Mouse (Mus musculus): ENCODE results near the gene Gphb5.
"Not testable (repeated sequence)": the region's sequence is repeated elsewhere in the genome, so short reads cannot be mapped to it uniquely, and the experiment has no call there.

Gene Gphb5

GRCm38 (mm10) chr12:75416681-75417080 lies at the start of gene Gphb5:
Gphb5 (minus strand) TSS chr12:75416781.
- no peak for DNase-seq (ENCODE audit: low spot score)

- no peak for DNase-seq (ENCODE audit: low spot score)
These were observed 49.6 kb upstream of the Gphb5 start for GRCm38 (mm10) chr12:75466206-75466605.

DNA sequence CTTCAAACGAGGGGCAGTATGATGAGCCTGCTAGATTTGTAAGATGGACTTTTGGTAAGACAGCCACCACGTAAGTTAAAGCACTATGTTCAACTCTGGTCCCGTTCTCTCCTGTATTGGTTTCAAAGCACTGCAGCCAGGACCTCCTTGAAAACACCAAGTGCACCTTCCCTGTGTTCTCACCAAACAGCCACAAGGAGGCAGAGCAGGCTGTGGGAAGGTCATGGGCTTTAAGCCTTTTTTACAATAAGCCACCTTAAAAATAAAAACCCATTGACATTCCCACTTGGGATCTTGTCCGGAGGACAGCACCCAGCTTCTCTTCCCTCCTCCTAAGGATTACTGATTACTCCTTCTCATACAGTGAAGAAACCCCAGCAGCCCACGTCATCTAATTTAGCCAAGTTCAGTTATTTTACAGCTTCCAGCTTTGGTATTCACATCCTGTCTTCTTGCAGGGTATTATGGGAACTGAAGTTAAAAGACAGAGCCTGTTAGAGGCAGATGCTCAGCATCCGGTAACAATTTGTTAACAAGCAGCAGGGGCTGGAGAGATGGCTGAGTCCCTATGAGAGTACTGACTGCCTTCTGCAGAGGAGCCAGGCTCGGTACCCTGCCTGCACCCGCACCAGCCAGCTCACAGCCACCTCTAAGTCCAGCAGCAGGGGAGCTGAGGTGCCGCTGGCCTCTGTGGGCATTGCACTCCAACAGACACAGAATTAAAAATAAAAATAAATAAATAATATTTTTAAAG lies 47.6 kb upstream of the Gphb5 start:
- DNase-seq (ENCODE audit: low spot score), result peak; percentile 18

GRCm38 (mm10) chr12:75460561-75460960 lies 44.0 kb upstream of the Gphb5 start:
- DNase-seq (ENCODE audit: low spot score), result no peak

GRCm38 (mm10) chr12:75459656-75460055 lies 43.1 kb upstream of the Gphb5 start:
- DNase-seq (ENCODE audit: low spot score), result no peak

GRCm38 (mm10) chr12:75453441-75453840 lies 36.9 kb upstream of the Gphb5 start:
- no peak for DNase-seq (ENCODE audit: low spot score)

- DNase-seq (ENCODE audit: low spot score), result no peak
These were observed 36.4 kb upstream of the Gphb5 start for GRCm38 (mm10) chr12:75453027-75453426.

DNA sequence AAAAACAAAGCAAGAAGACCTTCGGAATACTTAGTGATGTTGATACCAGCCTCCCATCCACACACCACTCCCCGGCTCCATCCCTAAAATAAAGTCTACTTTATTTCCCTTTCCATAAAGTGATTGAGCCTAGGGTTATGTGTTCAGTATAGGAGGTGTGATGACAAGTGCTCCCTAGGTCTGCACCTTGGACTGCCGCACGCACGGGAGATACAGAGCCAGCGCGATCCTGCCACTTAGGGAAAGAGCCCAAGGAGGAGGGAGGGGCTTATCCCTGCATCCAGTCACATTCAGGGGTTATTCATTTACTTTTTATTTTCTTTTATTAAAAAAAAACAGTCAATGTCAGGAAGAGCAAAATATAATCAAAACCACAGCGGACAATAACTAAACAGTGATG lies 34.0 kb upstream of the Gphb5 start:
- no peak for DNase-seq (ENCODE audit: low spot score)

DNA sequence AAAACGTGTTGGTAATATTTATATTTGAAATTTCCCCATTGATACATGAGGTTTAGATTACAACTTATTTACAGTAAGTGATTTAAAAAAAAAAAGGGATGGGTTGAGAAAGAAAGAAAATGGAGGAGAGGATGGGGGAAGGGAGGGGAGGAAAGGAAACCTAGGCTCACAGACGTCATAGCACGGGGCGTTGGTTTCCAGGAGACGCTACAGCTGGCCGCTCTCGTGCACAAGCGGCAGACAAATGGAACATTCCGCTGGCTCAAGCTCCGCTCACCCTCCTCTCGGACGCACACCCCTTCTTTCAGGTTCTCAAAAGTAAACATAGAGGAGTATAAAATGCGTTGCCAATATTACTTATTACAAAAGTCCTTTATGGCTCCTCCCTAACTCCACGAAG lies 33.4 kb upstream of the Gphb5 start:
- no peak for DNase-seq (ENCODE audit: low spot score)

DNA sequence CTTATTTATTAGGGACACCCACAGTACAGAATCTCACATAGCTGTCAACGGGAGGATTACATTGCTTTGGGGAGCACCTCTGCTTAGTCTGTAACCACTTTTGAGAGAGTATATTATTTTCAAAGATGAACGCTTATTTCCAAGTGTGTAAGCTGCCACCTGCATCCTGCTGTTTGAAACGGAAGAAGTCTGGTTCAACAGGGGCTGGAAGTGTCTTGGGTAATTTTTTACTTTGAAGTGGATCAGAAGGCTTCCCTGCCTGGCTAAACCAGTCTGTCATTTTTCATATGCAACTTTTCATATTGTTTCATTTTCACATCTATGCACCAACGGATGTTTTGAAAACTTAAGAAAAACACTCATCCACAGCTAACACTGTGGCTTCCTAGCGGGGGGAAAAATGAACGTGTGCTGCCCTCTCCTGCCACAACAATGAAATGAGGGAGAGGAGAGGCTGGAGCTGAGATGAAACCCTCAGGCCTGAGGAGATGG lies 32.9 kb upstream of the Gphb5 start:
- DNase-seq (ENCODE audit: low spot score), result no peak

GRCm38 (mm10) chr12:75448921-75449320 lies 32.3 kb upstream of the Gphb5 start:
- peak; percentile 11 for DNase-seq (ENCODE audit: low spot score)

GRCm38 (mm10) chr12:75446245-75446644 lies 29.7 kb upstream of the Gphb5 start:
- DNase-seq (ENCODE audit: low spot score), result no peak

- DNase-seq (ENCODE audit: low spot score), result not testable (repeated sequence)
These were observed 15.8 kb upstream of the Gphb5 start for GRCm38 (mm10) chr12:75432400-75432799.

DNA sequence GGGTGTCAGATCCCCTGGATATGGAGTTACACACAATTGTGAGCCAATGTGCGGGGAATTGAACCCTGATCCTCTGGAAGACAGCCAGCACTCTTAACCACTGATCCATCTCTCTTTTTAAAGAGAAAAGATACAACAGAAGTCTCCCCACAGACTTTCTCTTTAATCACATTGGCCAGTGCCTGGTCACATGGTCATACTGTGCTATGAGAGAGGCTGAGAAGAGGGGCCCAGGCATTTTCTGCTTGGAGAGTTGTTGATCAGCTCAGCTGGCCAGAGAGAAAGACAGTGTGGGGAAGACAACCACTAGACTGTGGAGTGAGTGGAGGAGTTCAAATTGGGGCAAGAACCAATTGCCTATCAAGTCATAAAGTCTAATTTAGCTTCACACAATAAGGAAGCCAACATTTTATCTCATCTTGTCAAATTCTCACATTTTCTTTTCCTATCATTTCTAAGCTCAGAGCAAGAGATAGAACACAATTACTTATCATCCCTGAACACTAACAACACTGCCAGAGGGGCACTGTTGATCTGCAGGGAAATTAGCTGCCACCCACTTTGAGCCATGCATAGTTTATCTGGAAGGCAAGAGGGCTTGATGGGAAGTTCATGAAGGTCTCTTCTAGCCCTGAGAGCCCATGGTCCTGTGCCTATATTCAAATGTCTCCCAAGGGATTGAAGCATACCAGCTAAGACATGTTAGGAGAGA lies 13.3 kb upstream of the Gphb5 start:
- DNase-seq (ENCODE audit: low spot score), result no peak

DNA sequence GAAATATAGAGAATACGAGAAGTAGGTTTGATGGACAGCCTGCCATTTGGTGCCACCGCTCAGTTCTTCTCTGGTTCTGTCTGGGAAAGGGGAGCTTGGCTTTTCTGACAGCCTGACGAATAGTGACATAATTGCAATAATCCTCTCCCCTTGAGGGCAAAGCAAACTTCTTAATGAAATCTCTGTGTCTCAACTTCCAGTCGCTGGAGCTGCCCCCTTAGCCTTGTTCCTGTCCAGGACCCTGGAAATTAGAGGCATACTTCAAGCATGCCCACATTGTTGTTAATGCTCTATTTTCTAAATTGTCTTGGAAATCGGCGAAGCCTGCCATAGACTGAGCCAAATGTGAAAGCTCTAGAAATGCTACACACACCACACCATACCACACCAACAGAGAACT lies 12.1 kb upstream of the Gphb5 start:
- DNase-seq (ENCODE audit: low spot score), result no peak

GRCm38 (mm10) chr12:75425882-75426281 lies 9.3 kb upstream of the Gphb5 start:
- no peak for DNase-seq (ENCODE audit: low spot score)

DNA sequence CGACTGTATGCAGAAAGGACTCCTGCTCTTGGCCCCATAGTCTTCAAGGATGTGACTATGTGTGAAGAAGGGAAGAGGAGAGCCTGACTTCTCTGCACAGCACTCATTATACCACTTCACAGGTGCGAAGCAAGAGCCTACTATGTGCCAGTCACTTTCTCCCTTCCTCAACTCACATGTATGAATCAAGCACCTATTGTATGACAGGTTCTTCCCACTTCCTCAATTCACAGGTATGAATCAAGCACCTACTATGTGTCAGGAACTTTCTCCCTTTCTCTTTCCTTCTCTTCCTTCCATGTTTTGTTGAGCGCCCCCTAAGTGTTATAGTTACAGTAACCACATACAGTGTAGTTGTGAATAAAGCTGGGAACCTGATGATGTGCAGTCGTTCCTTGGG lies 8.2 kb upstream of the Gphb5 start:
- no peak for DNase-seq (ENCODE audit: low spot score)

GRCm38 (mm10) chr12:75424359-75424758 lies 7.8 kb upstream of the Gphb5 start:
- DNase-seq (ENCODE audit: low spot score), result no peak

- no peak for DNase-seq (ENCODE audit: low spot score)
These were observed 1.6 kb downstream of the Gphb5 start for GRCm38 (mm10) chr12:75414991-75415390.

- DNase-seq (ENCODE audit: low spot score), result no peak
These were observed 3.6 kb downstream of the Gphb5 start for GRCm38 (mm10) chr12:75412964-75413363.

DNA sequence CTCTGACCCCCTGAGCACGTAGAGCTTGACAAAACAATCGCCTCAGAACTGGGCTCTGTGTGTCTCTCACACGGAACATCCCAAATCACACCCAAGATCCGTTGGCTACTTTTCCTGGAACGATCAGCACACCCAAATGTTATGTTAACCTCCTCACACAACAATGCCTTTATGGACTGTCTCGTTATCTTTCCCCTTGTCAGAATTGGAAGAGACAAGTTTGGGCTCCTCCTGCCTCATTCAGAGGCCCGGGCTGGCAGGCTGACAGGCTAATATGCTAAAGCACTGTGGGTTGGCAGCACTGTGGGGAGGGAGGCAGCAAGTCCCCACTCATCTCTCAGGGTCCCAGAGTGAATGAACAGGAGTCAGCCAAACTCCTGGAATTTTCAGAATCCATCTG lies 19.5 kb downstream of the Gphb5 start:
- no peak for DNase-seq (ENCODE audit: low spot score)

- no peak for DNase-seq (ENCODE audit: low spot score)
These were observed 20.0 kb downstream of the Gphb5 start for GRCm38 (mm10) chr12:75396616-75397015.

- DNase-seq (ENCODE audit: low spot score), result no peak
These were observed 22.4 kb downstream of the Gphb5 start for GRCm38 (mm10) chr12:75394011-75394773.

All from ovary, postnatal 14 days (tissue).